Mouse (Mus musculus): ENCODE results near the gene Dmd. TPM values are rescaled to one million over a fixed set of nuclear protein-coding genes. Genes with fewer than 3 reads are reported as not detected.
A peak's percentile ranks its signal among the peaks of the same experiment; 100 is the strongest.

The Dmd gene
- total and polyA plus RNA-seq, 2 experiments from 2014 or later, result 17.1 to 55.1 TPM

- no peaks in the 10 kb centered on the region for H3K4me1 ChIP-seq (ENCODE audit: insufficient read depth)
- DNase-seq, result no peak
- peak; percentile 12; the same call in 1 of the 2 replicates for ATAC-seq
- H3K27ac ChIP-seq (ENCODE audit: low read depth, low read length), result no peak overlapping the region
- no peak overlapping the region for H3K4me2 ChIP-seq (ENCODE audit: low read depth)
- no peaks in the 10 kb centered on the region for H3K36me3 ChIP-seq (ENCODE audit: insufficient read depth)
- WGBS, result 29% methylated on average over 1 of the region's 1 CpGs
- TF ChIP-seq CTCF (IDR thresholded peaks at IDR 0.05; ENCODE audit: low read depth), result no peak
- H3K9ac ChIP-seq, result no peak overlapping the region
- H3K27me3 ChIP-seq (ENCODE audit: insufficient read depth, low read length), result no peaks in the 10 kb centered on the region
- no peak overlapping the region for H3K4me3 ChIP-seq (ENCODE audit: low read depth, low read length)
- H3K9me3 ChIP-seq (ENCODE audit: low read length), result no peaks in the 10 kb centered on the region
Measured at GRCm38 (mm10) chrX:83221050-83221449, 272.4 kb downstream of the Dmd start.

DNA sequence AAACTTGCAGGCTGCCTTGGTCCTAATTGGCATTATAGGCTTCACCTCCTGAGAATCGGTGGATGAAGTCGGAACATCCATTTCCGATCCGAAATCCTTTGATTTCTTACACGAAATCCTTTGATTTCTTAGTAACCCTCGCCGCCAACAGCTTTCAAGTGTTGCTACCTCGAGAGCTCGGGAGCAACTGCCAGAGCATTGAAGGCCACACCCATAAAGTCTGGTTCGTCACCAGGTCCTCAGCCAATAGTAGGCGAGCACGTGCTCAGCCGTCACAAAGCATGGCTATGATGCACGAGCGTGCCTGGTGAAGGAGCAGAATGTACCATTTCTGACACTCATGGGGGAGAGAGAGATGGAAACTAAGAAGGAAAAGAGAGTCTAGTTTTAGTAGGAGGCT is 538.9 kb downstream of the Dmd start, which contains the start of gene Tsga8:
TSS of gene Tsga8 (minus strand) at position 327 of the 400 bp plus-strand sequence.
- no peak for TF ChIP-seq CTCF (IDR thresholded peaks at IDR 0.05; ENCODE audit: low read depth)
- WGBS, result 95% methylated on average over 15 of the region's 15 CpGs
- no peak for DNase-seq
- H3K4me1 ChIP-seq (ENCODE audit: insufficient read depth), result no peaks in the 10 kb centered on the region
- no peak for ATAC-seq
- no peak within 1 kb of the TSS for H3K27ac ChIP-seq (ENCODE audit: low read depth, low read length)
- no peak within 1 kb of the TSS for H3K9ac ChIP-seq
- H3K27me3 ChIP-seq (ENCODE audit: insufficient read depth, low read length), result no peaks in the 10 kb centered on the region
- H3K4me3 ChIP-seq (ENCODE audit: low read depth, low read length), result no peak within 1 kb of the TSS
- H3K9me3 ChIP-seq (ENCODE audit: low read length), result no peaks in the 10 kb centered on the region
- no peak within 1 kb of the TSS for H3K4me2 ChIP-seq (ENCODE audit: low read depth)
- H3K36me3 ChIP-seq (ENCODE audit: insufficient read depth), result no peaks in the 10 kb centered on the region

DNA sequence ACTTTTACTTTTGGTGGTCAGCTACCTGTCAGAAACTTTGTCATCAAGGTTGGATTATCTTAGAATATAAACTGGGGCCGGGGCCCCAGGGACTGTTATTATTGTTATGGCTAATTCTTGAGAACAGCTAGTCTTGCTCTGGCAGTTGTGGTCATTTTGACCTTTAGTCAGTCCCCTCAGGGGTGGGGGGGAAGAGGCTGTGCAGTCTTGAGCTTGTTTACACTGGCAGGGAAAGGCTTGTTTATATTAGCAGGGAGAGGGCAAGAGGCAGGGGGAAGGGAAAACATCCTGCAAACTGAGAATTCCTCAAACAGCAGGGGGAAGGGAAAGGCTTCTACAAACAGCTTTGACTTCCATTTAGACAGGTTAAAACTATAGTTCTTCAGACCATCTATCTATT is 726.3 kb downstream of the Dmd start:
- no peak for ATAC-seq
- Histone ChIP-seq H3K4me2 (ENCODE audit: low read depth) (no peak overlapping the region), H3K27ac (ENCODE audit: low read depth, low read length) (no peak overlapping the region), H3K36me3 (ENCODE audit: insufficient read depth) (no peaks in the 10 kb centered on the region), H3K9me3 (ENCODE audit: low read length) (no peaks in the 10 kb centered on the region), H3K9ac (no peak overlapping the region), H3K4me3 (ENCODE audit: low read depth, low read length) (no peak overlapping the region), H3K4me1 (ENCODE audit: insufficient read depth) (no peaks in the 10 kb centered on the region), H3K27me3 (ENCODE audit: insufficient read depth, low read length) (no peaks in the 10 kb centered on the region)
- 88% methylated on average over 1 of the region's 1 CpGs for WGBS
- TF ChIP-seq CTCF (IDR thresholded peaks at IDR 0.05; ENCODE audit: low read depth), result no peak
- DNase-seq, result no peak

GRCm38 (mm10) chrX:83686547-83686946 is 737.9 kb downstream of the Dmd start:
- Histone ChIP-seq H3K27me3 (ENCODE audit: insufficient read depth, low read length) (no peaks in the 10 kb centered on the region), H3K9me3 (ENCODE audit: low read length) (no peaks in the 10 kb centered on the region), H3K27ac (ENCODE audit: low read depth, low read length) (no peak overlapping the region), H3K9ac (no peak overlapping the region), H3K4me1 (ENCODE audit: insufficient read depth) (no peaks in the 10 kb centered on the region), H3K4me3 (ENCODE audit: low read depth, low read length) (no peak overlapping the region), H3K36me3 (ENCODE audit: insufficient read depth) (no peaks in the 10 kb centered on the region), H3K4me2 (ENCODE audit: low read depth) (no peak overlapping the region)
- ATAC-seq (no peak), DNase-seq (no peak)
- TF ChIP-seq CTCF (IDR thresholded peaks at IDR 0.05; ENCODE audit: low read depth), result no peak

DNA sequence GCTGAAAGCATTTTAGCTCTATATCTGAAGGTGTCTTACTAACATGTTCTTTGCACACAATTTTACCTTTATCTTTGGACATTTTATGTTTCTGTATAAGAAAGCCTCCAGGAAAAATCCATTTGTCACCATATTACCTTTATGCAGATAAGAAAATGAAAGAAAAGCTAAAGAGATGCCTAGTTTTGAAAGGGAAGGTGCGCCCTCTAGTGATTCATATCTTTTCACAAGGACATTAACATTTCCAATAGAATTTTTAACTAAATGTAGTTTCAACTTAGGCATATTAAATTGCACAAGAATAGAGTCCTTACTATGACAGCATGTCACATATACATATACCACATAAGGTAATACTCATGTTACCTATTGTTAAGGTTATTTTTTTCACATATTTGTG is 791.9 kb downstream of the Dmd start:
- Histone ChIP-seq H3K9ac (no peak overlapping the region), H3K9me3 (ENCODE audit: low read length) (no peaks in the 10 kb centered on the region), H3K27ac (ENCODE audit: low read depth, low read length) (no peak overlapping the region), H3K27me3 (ENCODE audit: insufficient read depth, low read length) (no peaks in the 10 kb centered on the region), H3K4me1 (ENCODE audit: insufficient read depth) (no peaks in the 10 kb centered on the region), H3K4me3 (ENCODE audit: low read depth, low read length) (no peak overlapping the region), H3K36me3 (ENCODE audit: insufficient read depth) (no peaks in the 10 kb centered on the region), H3K4me2 (ENCODE audit: low read depth) (no peak overlapping the region)
- peak; percentile 44 for DNase-seq
- TF ChIP-seq CTCF (IDR thresholded peaks at IDR 0.05; ENCODE audit: low read depth), result peak; percentile 53
- ATAC-seq, result no peak
- WGBS, result 13% methylated on average over 1 of the region's 1 CpGs

- H3K4me2 ChIP-seq (ENCODE audit: low read depth), result no peak overlapping the region
- no peak for TF ChIP-seq CTCF (IDR thresholded peaks at IDR 0.05; ENCODE audit: low read depth)
- no peak overlapping the region for H3K27ac ChIP-seq (ENCODE audit: low read depth, low read length)
- H3K36me3 ChIP-seq (ENCODE audit: insufficient read depth), result no peaks in the 10 kb centered on the region
- H3K9ac ChIP-seq, result no peak overlapping the region
- no peaks in the 10 kb centered on the region for H3K4me1 ChIP-seq (ENCODE audit: insufficient read depth)
- H3K9me3 ChIP-seq (ENCODE audit: low read length), result no peaks in the 10 kb centered on the region
- no peak overlapping the region for H3K4me3 ChIP-seq (ENCODE audit: low read depth, low read length)
- H3K27me3 ChIP-seq (ENCODE audit: insufficient read depth, low read length), result no peaks in the 10 kb centered on the region
- peak; percentile 84 for ATAC-seq
- peak; percentile 35 for DNase-seq
- 22% methylated on average over 4 of the region's 4 CpGs for WGBS
Measured at GRCm38 (mm10) chrX:83746301-83747008, 797.8 kb downstream of the Dmd start.

DNA sequence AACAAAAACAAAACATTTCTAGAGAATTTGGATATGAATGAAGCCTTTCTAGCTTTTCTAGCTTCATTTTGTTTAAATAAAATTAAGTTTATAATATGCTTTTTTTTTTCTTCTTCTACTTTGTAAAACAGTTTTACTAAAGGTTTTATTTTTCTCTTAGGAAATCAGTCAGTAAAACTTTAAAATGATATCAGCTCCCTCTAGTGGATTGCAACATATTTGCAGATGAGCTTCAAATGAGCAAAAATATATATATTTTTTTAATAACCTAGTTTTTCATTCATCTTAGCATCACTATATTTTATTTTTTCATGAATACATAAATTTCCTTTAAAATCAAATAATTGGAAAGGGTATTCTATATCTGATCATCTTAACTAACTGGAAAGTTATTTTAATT is 838.7 kb downstream of the Dmd start:
- Histone ChIP-seq H3K27ac (ENCODE audit: low read depth, low read length) (no peak overlapping the region), H3K9ac (no peak overlapping the region), H3K4me3 (ENCODE audit: low read depth, low read length) (no peak overlapping the region), H3K4me2 (ENCODE audit: low read depth) (no peak overlapping the region), H3K27me3 (ENCODE audit: insufficient read depth, low read length) (no peaks in the 10 kb centered on the region), H3K36me3 (ENCODE audit: insufficient read depth) (no peaks in the 10 kb centered on the region), H3K9me3 (ENCODE audit: low read length) (no peaks in the 10 kb centered on the region), H3K4me1 (ENCODE audit: insufficient read depth) (no peaks in the 10 kb centered on the region)
- peak; percentile 26; the same call in 1 of the 2 replicates for TF ChIP-seq CTCF (IDR thresholded peaks at IDR 0.05; ENCODE audit: low read depth)
- no peak for ATAC-seq
- DNase-seq, result peak; percentile 13

All from forebrain, postnatal 0 days (tissue).